Mouse (Mus musculus) thymus, adult 2 months (tissue): ENCODE data around the gene Traip.

Experiments used
- CTCF ChIP-seq: fragments of 200-500 bp; IDR thresholded peaks from 2 replicates; pipeline ENCODE4 v1.5.1; 2012; ENCODE audit warnings: mild to moderate bottlenecking, control low read depth, low read length, moderate library complexity, borderline replicate concordance; ENCODE audit not compliant: control insufficient read depth, poor library complexity, insufficient read depth; ENCODE audit errors: extremely low read depth
- POLR2A ChIP-seq: fragments of 200-500 bp; IDR thresholded peaks from 2 replicates; pipeline ENCODE4 v1.6.1; 2012; ENCODE audit warnings: mild to moderate bottlenecking, low read length, control low read depth, moderate library complexity; ENCODE audit not compliant: control insufficient read depth, poor library complexity, insufficient read depth; ENCODE audit errors: extremely low read depth

- TF ChIP-seq POLR2A (no peak), CTCF (no peak)
Measured at GRCm38 (mm10) chr9:107955613-107956289, 5.8 kb downstream of the Traip start.
